Mouse (Mus musculus): ENCODE results near the gene Fam8a1.

The Fam8a1 gene

DNA sequence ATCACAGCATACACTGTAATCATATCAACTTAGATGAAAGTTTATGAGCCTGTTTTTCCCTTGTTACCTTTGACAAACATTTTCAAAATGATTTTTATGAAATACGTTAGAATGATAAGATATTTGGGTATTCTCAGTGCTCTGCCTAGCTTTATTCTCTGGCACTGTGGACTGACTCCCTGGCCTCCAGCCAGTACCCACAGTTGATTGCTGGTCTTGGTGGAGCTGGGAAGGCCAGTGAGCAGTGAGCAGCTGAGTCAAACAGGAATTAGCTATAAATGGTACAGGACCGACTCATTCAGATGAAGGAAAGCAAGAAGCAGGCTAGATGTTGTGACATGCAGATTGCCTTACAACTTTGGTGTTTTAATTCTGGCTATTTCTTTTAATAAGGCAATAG lies 5.3 kb downstream of the Fam8a1 start:
- DNase-seq (ENCODE audit: low read depth, low spot score): peak; percentile 42

DNA sequence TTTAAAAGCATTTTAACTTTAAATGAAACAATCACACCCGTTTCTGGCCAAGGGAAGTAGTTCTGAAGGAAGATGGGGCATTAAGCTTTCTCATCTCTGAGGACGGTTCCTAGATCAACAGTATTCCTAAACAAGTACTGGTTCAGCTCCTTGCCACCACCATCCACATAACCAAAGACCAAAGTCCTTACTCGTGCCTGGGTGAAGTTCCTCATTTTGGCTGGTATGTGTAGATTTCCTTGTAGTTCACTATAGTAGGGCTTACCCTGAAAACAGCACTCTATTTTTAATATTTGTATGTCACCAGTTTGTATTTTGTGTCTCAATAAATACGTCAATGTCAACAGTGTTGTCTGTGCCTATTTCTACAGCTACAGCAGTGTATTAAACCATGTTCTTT lies 8.4 kb downstream of the Fam8a1 start:
- DNase-seq (ENCODE audit: low read depth, low spot score): no peak

DNA sequence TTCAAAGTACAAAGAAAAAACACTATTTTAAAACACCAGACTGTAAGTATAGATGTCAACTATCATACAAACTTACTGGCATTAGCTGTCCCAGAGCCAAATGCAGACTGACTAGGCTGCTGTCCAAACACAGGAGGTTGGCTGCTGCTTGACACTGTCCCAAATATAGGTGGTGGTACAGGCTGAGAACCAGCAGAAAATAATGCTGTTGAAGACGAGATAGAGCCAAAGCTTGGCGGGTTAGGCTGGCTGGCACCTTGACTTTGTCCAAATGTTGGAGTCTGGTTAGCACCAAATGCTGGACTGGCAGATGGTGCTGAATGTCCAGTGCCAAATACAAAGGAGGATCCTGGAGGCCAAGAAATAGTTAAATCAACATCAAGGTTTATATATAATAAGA lies 13.6 kb downstream of the Fam8a1 start:
- DNase-seq (ENCODE audit: low read depth, low spot score): peak; percentile 63

DNA sequence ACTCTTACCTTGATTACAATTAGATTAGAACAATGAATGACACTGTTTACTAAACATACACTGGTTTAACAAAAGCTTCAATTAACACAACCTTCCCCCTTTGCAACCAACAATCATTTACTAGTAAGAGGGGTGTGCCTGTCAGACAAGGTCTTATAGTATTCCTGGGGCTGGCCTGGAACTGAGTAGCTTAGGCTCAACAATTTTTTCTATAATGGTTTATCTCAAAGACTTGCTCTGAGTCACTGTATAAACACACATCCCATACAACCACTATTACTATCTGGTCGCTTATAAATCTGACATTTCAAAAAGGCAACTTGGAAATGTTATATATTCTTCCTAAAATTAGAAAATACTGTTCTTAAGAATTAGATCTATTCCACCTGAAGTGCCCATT lies 14.0 kb downstream of the Fam8a1 start:
- no peak for DNase-seq (ENCODE audit: low read depth, low spot score)

DNA sequence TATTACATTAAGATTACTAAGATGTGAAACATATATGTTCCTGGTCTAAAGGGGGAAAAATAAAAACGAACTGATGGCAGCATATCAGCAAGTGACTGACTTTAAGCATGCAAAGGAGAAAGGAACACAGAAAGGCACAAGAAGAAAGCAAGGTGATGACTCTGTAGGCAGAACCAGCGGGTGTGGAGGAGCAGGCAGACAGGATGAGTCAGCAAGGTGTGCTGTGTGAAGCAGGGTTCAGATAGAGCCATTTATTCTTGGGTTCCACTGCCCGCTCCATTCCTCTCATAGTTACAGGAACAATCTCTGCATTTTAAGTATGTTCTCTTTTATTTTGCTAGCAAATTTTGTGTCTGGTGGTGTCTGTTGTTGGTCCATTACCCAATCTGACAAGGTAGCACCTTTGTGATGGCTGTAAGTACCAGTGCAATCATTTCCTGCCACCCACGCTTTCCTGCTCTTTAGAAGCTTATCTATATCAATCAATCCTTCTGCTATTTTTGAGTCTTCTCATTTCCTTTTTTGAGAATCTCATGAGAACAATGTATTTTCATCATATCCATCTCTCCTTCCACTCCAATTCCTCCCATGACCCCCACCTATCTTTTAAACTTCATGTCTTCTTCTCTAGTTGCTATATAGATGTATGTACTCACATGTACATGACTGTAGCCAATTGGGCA lies 21.4 kb downstream of the Fam8a1 start:
- peak; percentile 62 for DNase-seq (ENCODE audit: low read depth, low spot score)

DNA sequence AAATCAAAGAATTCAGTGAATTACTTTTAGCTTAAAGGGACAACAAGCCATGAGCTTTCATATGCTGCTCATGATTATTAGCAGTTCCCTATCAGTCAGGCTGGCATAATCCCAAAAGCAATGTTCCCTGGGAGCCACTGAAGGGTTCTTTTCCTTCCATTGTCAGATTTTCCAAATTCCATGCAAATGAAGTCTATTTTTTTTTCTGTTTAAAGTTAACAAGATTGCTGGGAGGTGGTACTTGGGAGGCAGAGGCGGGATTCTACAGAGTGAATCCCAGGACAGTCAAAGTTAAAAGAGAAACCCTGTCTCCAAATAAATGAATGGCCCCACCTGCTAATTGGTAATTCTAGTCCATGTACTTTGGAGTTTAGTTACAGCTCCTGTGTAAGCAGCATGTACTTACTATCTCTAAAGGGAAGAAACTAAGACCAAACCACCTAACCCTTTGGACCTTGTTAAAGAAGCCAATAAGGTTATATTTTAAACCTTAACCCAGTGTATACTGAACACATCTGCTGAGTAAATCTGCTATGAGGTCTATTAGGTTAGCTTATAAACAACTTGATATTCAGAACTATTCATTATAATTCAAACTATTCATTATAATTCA lies 26.1 kb downstream of the Fam8a1 start:
- no peak for DNase-seq (ENCODE audit: low read depth, low spot score)

DNA sequence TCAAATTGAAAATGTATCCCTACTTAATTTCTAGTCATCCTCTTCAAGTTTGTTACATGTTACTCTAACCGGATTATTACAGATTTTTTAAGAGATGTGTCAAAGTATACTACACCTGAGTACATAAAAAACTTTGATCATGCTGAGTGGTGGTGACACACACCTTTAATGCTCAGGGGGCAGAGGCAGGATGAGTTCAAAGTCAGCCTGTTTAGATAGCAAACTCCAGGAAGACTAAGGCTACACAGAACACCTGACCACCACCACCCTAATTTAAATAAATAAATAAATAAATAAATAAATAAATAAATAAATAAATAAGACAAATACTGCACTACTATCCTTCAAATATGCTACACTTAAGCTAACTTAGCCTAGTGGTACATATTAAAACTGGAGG lies 26.6 kb downstream of the Fam8a1 start:
- no peak for DNase-seq (ENCODE audit: low read depth, low spot score)

DNA sequence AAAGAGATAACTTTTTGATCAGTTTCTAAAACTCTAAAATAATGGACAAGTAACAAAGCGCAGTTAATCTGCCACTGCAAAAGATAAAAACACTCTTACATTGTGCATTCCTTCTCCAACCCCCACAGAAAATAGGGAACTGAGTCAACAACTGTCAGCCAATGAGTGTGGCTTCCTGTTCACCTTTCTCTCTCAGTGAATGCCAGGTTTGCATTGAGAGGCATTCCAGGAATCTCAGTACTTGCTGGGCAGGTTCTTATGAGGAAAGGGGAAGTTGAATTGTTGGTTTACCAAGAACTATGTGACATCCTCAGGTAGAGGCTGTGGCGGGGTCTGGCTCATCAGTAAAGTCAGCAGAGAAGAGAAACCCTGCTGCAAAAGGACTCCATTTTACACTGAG lies 27.5 kb downstream of the Fam8a1 start:
- DNase-seq (ENCODE audit: low read depth, low spot score): no peak

DNA sequence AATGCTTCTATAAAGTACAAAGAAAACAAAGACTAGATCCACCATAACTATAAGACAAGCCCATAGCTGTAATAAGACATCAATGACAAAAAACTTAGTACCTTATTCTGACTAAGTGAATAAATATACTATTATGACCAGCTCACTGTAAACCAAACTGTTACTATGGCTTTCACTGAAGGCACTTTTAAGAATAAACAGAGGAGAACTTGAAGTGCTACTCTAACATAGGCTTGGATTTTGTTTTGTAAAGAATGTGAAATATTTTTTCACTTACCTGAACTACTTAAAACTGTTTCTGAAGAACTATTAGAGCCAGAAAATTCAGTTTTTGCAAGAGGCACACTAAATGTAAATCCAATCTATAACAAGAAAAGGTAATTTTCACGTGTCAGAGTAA lies 30.1 kb downstream of the Fam8a1 start:
- DNase-seq (ENCODE audit: low read depth, low spot score): no peak

DNA sequence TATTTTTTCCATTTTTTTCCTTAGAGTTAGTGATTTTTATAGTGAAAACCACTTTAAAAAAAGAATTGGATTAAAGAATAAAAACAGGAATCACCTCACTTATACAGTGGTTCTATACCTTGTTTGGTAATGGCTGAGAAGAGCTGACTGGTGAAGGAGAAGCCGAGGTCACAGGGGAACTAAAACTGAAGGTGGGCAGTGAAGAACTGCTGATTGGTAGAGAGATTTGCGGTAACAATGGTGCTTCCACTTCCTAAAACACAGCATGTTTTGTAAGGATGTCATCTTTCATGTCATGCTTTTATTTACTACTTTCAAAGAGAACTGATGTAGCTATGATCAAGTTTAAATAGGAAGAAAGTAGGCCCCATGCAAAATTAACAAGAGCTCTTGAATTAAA lies 32.2 kb downstream of the Fam8a1 start:
- DNase-seq (ENCODE audit: low read depth, low spot score): no peak

DNA sequence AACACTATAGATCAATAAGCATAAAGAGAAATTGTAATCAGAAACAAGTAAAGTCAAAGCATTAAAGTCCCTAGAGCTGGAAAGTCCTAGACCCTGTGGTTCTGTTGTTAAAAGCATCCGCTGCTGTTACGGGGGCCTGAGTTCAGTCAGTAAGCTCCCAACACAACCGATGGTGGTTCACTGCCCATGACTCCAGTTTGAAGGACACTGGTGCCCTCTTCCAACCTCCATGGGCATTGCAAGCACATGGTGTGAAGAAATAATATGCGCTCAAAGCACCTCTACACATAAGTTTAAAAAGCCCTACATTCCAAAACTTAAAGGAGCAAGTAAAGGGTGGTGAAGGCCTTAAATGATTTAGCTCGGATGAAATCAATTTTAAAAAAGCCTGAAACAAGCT lies 33.8 kb downstream of the Fam8a1 start:
- DNase-seq (ENCODE audit: low read depth, low spot score): peak; percentile 24

DNA sequence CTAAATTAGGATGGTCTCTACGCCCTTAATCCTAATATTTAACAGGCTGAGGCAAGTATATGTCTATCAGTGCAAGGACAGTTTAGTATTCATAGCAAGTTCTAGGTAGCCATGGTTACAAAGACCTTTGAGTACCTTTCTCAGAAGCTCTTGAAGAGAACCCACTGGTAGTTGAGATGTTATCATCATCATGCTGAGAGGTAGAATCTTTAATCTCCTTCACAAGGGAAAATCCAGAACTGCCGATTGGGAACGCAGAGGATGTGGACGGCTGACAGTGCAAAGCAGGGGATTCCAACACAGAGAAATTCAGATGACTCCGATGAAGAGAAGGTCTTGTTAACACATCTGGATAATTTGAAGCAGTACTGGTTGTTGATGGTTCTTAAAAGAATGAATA lies 44.2 kb downstream of the Fam8a1 start:
- DNase-seq (ENCODE audit: low read depth, low spot score): no peak

DNA sequence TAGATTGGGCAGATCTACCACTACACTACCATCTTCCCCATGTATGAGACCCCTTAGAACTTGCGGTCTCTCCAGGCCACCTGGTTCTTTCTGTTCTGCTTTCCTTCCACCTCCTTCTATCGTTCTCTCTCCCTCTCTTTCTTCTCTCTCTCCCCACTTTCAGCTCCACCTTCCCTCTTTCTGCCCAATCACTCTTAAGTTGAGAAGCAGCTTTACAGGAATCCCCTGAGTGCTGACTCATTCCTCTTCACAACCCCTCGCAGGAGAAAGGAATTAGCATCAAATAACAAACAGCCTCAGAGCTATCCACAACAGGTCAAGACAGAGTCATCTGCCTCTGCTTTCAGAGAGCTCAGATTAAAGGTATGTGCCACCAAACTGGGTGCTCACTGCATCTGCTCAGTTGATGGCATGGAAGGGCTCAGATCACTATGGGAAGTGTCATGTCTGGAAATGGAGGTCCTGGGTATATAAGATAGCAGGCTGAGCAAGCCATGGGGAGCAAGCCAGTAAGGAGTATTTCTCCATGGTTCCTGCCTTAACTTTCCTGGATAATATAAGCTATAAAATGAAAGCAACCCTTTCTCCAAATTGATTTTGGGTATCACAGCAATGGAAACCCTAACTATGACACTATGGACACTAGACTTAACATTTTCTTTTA lies 46.8 kb downstream of the Fam8a1 start:
- DNase-seq (ENCODE audit: low read depth, low spot score): peak; percentile 7

DNA sequence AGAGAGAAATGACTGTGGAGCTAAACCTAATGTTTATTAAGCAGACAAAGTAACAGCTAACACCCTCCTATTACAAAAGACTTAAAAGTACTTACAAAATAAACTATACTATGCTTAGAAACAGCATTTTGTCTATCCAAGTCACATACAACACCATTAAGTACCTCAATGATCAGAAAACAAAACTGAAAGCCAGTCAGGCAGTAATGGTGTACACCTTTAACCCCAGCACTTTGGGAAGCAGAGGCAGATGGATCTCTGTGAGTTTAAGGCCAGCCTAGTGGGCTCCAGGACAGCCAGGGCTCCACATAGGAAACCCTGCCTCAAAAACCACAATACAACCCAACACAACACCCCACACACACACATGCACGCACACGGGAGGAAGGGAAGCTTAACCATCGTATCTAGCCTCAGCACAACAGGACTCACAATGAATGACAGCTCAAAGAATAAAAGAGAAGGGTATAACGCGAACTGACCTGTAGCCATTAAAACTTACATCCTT lies 49.6 kb downstream of the Fam8a1 start:
- DNase-seq (ENCODE audit: low read depth, low spot score): no peak

DNA sequence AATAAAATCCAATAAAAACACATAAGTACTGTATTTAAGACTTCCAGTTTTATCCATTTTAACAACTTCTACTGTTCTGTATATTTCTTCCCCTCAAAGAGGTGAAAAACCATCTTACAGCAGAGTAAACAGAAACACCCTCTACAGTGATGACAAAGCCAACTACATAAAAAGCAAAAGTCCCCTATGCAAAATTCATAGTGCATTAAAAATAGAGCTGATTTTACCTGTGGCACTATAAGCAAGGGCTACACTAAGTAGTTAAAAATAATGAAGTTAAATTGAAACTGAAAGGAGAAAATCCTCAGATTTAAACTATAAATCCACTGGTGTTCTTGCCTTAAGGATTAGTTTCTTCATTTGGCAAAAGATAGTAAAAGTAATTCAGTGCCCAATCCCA lies 51.7 kb downstream of the Fam8a1 start:
- DNase-seq (ENCODE audit: low read depth, low spot score): no peak

DNA sequence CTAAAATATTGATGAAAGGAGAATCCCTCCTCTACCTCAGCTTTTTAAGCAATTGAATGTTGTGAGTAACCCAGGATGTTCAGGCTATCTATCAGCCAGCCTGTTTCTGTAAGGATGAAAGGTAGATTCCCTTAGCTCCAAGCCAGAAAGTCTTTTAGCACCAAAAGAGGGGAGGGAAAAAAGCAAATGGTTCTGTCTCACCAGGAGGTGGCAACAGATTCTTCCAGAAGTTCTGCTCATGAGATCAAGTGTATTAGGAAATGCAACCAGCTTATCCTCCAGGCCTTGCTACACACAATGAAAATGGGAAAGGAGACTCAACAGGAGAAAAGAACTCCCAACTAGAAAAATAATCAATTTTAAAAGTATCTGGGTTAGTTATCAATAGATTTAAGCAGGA lies 55.0 kb downstream of the Fam8a1 start:
- peak; percentile 59 for DNase-seq (ENCODE audit: low read depth, low spot score)

DNA sequence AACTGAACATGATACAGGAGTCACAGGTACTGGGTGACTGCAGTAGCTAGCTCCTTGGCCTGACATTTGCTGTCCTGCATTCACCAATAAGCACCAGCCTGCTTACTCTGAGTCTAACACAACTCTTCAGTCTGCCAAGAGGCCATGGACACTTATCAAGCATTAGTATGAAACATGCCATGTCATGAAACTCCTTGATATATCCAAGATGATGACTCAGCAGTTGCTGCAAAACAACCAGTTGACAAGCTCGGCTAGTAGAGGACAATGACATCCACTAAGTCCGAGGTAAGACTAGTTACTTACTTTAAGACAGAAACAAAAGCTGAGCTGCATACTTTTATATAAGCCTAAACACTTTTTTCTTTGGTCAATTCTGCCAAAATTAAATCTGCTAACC lies 55.9 kb downstream of the Fam8a1 start:
- peak; percentile 4 for DNase-seq (ENCODE audit: low read depth, low spot score)

DNA sequence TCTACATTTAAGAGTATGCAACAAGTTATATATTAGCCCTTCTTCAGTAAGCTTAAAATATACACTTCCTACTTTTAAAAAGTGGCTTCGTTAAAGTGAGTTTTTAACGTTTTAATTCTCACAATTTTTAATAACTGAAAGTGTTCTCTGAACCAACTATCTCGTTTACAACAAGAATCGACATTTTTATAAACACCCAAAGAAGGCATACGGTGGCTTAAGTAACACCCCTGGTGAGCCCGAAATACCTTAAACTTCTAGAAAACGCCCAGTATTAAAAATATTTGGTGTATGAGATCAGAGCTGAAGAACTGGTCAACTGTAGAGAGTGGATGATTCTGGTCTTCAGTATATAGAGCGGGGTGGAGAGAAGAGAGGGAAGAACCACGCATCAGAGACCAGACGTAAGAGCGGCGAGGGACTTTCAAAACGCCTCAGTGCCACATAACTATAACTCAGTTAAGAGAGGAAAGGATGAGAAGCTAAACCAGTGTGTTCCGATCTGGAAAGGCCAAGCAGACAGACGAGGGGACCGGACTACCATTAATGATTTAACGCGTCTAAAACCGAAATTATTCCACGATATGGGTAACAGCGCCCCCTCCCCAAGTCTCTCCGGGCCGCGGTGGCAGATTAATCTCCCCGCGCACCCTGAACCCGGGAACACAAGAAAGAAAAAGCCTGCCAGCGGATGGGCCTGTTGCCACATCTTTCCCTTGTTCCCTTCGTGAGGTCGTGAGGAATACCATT lies 57.1 kb downstream of the Fam8a1 start:
- DNase-seq (ENCODE audit: low read depth, low spot score): peak; percentile 25

DNA sequence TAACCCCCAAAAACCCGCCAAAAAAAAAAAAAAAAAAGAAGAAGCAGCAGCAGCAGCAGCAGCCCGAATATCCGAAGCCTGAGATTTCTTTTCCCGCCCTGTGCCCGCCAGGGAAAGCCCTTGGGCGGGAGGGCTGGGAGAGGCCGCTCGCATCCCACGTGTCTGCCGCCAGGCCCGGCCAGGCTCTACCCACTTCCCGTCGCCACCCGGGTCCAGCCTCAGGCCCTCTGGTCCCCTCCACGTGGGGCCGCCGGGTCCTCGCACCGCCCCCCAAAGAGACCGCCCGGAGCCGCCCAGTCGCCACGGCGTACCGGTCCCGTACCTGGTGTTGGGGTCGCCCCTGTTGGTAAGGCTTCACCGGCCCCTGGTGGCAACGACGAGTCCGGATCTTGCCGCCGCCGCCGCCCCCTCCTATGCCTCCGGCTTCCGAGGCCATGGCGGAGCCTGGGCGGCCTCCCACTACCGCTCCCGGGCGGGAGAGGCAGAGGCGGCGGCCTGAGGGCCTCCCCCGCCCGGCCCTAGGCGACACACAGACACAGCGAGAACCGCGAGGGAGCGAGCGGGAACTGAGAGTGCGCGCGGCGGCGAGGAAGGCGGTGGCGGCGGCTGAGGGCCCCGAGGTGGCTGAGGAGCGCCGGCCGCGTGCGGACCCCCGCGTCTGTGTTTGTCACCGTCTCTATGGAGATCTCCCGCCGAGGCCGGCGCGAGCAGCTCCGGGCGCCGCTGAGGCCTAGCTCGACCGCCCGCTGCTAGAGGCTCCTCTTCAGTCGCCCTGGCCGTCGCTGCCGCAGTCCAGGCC lies 57.9 kb downstream of the Fam8a1 start:
- peak; percentile 52 for DNase-seq (ENCODE audit: low read depth, low spot score)

Measured in brain, adult 2 months (tissue).